Mouse (Mus musculus) embryo, embryonic 11.5 days (tissue): ENCODE data around the gene Fcna.
A peak's percentile ranks its signal among the peaks of the same experiment; 100 is the strongest.

Experiments
- DNase-seq: peaks from one replicate; pipeline ENCODE4 v3.0.0-alpha.2; 2012; ENCODE audit warnings: low read depth, low spot score

Fcna gene

DNA sequence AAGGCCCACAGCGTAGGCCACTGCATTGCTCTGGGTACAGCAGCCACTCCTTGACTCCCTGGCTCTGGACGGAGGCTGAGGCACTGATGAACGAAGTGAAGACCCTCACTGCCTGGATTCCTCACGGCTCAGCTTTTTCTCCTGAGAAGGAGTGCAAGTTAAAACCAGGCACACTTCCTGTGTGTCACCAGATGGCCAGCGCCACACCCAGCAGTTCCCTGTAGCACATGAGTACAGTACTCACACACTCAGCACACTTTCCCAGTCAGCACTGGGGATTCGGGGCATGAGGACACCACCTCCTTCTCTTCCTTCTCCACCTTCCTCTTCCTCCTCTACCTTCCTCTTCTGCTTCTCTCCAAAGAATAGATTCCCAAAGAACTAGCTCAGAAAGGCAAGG lies at the start of gene Fcna:
TSS of gene Fcna (minus strand) at position 220 of the 400 bp plus-strand sequence.
- no peak for DNase-seq

DNA sequence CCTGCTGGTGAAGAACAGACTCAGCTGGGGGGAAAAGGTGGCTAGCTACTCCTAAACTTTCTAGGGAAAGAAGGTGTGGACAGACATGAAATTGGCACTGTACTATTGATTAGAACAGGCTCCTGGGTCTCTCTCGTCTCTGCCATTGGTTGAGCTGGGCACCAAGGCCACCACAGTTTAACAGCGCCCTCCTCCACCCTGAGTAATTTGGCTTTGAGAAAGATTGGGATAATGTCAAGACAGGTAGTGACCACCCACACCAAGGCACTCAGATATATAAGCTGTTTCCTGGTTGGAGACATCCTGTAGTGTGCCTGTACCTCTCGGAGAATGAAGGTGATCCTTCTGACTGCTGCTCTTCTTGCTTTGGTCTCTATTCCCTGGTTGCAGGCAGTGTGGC lies 48.7 kb upstream of the Fcna start, which contains the start of gene Lcn6:
TSS of gene Lcn6 (plus strand) at position 301 of the 400 bp plus-strand sequence.
- DNase-seq, result no peak

DNA sequence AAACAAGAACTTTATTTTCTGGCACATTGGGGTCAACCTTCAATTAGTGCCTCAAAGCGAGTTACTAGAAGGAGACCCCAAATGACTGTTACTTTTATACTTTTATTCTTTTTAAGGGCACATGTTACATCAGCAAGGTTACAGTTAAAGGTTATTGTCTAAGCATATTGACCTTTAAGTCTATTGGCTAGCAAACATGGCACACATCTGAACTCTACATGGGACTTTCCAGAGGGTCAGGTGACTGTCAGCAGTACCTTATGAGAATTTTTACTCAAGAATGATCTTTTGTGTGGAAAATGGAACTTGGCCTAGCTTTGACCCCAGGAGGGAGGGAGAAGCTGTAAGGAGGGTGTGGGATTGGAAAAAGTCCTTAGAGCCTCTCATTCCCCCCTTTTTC lies 38.7 kb upstream of the Fcna start:
- no peak for DNase-seq

DNA sequence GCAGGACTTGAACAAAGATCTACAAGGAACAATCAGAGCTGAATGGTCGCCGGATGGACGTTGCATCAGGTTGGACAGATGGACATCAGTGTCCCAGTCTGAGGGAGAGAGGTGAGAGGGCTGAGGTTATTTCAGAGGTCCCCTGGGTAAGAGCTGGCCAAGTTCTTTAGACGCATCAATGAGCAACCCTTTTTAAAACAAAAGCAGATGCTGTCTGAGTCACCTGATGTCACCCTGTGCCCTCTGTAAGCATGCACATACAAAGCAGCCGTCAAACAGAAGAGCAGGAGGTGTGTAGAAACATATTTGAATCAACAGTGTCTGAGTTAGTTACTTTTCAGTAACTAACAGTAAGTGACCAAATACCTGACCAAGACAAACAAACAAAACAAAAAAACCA lies 36.3 kb upstream of the Fcna start:
- no peak for DNase-seq

DNA sequence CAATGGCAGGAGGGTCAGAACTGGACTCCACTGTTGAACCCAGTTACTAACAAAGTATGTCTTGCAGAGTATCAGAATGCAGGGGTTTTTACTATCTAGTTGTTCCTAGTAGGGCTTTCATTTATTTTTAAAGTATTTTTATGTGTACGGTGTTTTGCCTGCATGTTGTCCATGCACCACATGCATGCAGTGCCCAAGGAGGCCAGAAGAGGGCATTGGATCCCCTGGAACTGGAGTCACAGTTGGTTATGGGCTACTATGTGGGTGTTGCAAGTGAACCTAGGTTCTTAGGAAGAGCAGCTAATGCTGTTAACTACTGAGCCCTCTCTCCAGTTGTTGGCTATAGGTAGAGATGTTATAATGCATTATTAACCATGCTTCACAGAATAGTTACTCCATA lies 35.7 kb upstream of the Fcna start:
- DNase-seq, result peak; percentile 22

DNA sequence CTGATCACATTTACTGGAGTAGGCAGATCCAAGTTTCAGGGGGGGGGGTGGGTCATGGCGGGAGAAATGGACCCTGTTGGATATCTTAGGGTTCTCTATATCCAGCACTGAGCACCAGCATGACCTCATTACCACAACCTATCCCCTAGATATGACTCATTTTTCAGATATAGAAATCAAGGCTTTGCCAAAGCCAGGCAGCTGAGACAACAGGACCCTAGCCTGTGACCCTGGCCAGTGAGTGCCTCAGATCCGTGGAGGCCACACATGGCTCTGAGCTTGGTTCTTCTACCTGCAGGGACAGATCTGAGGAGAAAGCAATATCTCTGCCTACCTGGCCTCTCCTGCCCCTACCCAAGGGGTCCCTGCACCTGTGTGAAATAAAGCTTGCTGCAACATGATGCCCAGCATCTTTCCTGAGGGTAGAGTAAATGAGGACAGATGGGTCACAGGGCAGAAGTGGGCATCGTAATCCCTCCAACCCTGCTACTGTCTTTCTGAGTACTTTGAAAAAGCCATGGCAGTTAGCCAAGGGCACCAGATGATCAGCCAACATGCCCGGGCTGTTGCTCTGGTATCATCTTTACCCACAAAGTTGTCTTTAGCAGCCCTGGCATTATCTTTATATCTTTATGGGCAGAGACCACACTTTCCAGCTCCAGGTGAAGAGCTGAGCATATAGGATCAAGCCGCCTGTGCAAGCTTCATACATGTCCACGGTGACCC lies 33.6 kb upstream of the Fcna start:
- DNase-seq, result no peak

DNA sequence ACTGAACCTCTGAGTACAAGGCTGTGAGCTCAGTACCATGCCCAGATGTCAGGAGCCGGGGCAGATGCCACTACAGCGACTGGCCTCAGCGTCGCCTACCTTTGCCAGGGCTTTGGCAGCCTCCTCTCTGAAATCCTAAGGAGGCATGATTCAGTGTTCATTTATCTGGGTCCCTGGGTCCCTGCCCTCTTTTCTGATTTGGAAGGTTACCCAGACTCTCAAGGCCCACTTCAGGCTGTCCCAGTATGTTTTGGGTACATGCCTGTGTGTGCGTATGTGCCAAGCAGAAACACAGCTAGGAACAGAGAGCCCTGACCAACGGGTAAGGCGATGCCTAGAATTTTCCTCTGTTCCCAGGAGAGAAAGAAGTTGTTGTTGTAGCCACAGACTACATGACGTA lies 32.4 kb upstream of the Fcna start:
- no peak for DNase-seq

DNA sequence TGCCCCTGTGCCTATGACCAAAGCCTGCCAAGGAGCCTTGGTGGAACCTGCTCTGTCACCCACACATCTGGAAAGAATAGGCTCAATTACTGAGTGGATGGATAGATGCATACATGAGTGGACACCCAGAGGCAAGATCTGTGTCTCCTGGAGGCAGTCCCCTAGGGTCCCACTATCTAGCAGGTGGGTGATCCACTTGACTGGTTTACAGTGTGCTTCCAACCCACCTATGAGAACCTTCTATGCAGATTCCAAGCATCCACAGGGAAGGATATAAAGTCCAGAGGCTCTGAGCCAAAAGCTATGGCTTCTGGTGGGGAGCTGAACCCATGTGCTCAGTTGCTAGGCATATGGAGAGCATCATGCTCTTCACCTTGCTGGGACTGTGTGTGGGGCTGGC lies 29.8 kb upstream of the Fcna start, which contains the start of gene Lcn5:
TSS of gene Lcn5 (plus strand) at position 301 of the 400 bp plus-strand sequence.
- no peak for DNase-seq

DNA sequence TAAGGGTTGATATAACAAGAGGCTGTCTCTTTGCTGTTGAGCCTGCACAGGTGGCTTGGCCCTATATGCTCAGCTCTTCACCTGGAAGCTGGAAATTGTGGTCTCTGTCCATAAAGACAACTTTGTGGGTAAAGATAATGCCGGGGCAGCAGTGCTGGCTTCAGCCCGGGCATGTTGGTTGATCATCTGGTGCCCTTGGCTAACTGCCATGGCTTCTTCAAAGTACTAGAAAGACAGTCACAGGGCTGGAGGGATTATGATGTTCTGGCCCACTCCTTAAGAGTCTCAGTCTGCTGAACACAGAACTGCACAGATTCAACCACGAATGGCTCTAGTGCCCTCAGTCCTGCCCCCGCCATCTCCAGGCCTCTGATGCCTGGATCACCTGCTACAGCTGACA lies 29.4 kb upstream of the Fcna start:
- no peak for DNase-seq

DNA sequence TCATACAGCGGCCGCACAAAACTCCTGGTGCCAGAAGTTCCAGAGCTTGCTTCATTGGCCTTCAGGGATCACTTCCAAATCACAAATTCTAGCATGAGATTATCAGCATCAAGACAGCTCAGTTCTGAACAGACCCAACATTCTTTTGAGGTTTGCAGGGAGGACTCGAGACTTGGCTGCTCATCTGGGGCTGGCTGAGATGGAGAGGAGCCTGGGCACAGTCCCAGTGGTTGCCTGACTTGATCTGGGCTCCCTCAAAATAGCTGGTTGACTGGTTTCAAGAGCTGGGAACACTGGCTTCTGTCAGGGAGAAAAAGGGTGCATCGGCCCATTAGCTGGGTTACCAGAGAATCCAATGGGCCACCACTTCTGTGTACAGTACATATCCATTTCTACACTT lies 28.9 kb upstream of the Fcna start:
- DNase-seq, result no peak

DNA sequence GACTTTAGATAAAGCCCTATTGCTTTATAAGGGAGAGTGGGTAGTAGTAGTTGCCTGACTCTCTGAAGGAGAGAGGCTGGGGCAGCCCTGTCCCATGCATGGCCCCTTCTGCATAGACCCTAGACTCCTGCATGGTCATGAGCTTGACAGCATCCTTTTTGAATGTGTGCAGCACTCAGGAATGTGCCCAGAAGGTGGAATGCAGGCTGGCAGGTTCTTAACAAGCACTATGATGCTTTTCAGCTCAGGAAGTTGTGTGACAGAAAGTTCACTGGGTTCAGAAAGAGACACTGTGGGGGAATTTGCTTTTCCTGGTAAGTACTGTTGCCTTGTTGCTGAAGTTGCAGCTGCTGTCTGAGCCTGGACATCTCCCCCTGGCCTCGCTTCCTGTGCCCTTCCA lies 26.7 kb upstream of the Fcna start:
- no peak for DNase-seq

DNA sequence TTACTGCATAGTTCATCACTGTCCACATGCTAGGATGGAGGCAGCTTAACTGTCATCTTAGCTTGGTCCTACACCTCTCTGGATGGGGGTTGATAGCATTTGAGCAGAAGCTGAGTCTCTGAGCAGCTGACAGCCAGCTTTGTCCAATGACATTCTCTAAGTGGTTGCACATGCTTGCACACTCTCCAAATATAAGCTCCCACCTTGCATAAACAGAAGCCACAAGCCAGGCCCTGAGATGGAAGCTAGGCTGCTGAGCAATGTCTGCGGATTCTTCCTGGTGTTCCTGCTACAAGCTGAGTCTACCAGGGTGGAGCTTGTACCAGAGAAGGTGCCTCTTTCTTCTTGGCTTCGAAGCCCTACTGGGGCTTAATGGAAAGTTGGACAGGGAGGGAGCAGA lies 25.1 kb upstream of the Fcna start, which contains the start of gene Lcn8:
TSS of gene Lcn8 (plus strand) at position 219 of the 400 bp plus-strand sequence.
- DNase-seq, result no peak

DNA sequence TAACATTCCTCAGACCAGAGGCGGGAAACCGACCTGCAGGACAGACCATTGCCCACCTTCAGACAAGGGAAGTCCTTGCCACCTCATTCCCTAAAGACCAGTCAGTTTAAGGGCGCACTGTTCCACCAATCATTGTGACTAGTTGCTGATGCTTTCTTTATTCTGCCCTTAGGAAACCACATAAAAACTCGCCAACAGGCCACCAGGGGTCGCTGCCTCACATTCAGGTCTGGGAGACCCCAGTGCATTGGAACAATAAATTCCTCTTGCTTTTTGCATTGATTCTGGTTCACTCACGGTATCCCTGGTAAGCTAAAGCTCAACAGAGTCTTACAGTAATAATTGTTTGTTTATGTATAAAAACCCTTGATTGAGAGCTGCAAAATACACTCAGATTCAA lies 12.1 kb upstream of the Fcna start:
- peak; percentile 39 for DNase-seq

DNA sequence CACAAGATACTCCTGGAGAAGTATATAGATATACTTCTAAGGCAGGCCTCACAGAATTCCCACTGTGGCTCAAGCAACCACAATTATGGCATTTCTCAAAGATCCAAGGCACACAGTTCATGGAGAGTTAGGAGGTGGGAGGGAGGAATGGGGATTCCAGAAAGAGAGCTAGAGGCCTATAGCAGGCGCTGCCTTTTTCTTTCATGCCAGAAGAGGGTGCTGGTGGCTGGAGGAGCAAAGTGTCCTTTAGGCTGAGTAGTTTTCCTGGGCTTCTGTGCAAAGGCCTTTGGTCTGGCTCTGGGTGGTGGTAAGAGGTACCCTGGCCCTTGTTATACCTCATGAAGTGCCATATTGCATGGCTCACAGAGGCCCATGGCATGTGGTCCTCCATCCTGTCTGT lies 6.2 kb upstream of the Fcna start:
- no peak for DNase-seq

DNA sequence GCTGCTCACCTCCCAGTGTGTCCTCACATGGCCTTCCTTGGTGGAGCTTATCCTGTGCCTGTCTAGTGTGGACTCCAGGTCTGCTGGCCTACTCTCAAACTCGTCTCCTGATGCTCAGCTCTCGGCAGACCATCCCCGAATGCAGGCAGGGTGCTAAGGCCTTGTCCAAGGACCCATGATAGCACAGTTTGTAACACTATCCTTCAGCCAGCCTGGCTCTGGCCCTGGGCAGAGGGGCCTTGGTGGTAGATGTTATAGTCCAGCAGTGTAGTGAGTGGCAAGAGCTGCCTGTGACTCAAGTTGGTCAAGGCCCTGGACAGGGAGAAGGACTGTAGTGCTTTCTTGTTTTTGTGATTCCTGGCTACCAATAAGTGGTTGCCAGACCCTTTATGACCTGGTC lies 5.8 kb upstream of the Fcna start:
- no peak for DNase-seq

DNA sequence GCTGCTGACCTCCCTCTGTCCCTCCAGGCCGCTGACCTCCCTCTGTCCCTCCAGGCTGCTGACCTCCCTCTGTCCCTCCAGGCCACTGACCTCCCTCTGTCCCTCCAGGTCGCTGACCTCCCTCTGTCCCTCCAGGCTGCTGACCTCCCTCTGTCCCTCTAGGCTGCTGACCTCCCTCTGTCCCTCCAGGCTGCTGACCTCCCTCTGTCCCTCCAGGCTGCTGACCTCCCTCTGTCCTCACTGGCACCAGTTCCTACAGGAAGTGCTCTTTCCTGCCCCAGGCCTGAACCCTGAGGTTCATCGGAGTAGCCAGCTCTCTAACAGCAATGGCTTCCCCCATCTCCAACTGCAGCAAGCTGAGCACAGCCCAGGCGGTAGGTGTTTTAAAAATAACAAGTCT lies 908 bp upstream of the Fcna start:
- DNase-seq, result no peak

DNA sequence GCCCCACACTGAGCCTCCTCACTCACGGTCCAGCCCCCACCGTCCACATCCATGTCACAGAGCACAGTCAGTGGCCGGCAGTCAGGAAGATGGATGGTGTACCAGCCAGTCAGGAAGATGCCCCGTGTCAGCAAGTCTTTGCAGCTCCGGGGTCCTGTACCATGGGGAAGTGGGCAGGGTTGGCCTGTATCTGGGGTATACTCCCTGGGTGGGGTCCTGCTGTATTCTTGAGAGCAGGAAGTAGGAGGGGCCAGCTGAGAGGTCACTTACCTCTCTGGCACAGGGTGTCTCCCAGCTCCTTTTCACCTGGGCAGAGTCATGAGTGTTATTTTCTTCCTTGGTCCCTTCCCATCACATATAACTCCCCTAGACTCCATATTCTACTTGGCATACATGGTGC lies 1.8 kb downstream of the Fcna start:
- DNase-seq, result no peak

DNA sequence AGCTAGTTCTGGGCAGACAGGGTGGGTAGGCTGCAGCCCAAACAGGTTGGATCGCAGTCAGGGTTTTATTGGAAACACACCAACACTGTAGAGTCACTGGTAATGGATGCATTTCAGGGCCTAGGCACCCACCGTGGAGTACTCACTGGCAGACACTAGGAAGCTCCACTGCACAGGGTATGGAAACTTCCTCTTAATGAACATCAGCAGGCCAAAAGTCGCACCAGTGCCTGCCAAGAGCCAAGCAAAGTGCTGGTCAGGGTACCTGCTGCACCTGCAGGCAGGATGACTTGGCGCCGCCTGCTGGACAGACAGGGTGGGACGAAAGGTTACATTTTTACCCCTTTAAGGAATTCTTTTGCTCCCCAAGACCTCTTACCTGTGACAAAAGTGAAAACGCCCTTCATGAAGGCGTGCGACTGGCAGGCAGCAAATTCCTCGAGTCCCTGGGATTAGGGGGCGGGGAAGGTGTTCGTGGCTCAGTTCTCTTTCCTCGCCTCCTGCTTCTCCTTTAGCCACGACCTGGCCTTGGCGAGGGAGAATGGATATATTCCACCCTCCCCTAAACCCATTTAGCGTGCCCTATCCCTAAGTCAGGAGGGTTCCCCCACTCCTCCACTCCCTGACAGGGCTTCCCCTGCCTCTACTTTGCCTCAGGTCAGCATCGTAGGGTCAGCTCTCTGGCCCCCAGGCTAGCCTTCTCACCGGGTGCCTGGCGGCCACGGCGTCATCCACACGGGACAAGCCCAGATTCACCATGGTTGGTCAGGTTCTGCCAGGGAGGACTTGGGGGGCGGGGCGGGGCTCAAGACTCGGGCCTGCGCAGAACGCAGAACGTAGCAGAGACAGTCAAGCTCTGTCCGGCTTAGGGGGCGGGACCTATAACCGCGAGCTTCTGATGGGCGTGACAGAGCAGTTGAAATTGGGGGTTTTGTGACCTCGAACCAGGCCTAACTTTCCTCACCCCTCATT lies 6.3 kb downstream of the Fcna start, which contains the start of gene Tmem141:
TSS of gene Tmem141 (minus strand) at position 777 of the 972 bp plus-strand sequence.
- peak; percentile 80 for DNase-seq

DNA sequence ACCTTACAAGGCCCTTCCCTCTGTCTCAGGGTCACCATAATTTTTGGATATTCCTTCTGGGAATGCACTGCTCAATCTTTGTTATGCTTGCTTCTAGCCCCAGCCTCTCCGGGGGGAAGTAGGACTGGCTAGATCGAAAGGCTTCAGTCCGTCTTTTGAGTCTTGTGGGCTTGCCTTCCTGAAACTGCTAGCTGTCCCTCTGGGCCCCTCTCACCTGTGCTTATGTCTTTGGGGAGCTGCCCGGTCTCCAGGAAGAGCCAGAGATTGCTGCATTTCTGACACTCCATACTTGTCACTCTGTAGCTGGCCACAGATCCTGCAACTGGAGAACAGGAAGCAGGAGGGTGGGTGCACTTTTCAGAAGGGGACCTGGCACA lies 7.0 kb downstream of the Fcna start:
- no peak for DNase-seq

DNA sequence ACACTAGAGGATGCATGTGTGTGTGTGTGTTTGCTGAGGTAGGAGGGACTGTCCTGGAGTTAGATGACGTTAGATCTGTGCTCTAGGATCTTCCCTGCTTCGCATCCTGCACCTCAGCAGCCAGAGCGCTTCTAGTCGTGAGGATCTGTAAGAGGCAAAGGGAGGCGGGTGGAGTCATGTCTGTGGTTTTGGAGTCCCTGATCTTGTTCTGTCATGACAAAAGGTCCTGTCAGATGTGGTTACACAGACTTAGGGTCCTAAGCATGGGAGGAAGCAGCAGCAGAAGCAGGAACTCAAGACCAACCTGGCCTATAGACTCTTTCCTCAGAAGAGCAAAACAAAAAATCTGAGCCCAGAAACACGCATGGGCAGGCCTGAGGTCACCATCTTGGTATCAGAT lies 7.4 kb downstream of the Fcna start:
- DNase-seq, result no peak

DNA sequence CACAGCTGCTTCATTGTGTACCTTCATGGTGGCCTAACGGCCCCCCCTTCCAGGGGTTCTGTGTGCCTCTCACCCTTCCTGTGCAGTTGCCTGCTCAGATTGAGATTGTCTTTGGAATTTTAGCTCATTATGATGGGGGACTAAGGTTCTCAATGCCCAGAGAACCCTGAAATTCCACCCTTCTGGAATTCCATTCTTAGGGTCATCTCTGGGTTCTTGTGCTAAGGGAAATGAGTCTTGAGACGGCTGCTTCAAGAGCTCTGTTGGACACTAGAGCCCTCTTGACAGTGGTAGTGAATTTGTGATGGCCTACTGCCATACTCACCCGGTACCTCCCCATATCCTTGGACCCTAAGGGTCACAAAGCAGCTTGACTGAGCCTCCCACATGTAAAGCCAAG lies 10.3 kb downstream of the Fcna start, which contains the start of gene Ccdc183:
TSS of gene Ccdc183 (minus strand) at position 101 of the 400 bp plus-strand sequence.
- no peak for DNase-seq

DNA sequence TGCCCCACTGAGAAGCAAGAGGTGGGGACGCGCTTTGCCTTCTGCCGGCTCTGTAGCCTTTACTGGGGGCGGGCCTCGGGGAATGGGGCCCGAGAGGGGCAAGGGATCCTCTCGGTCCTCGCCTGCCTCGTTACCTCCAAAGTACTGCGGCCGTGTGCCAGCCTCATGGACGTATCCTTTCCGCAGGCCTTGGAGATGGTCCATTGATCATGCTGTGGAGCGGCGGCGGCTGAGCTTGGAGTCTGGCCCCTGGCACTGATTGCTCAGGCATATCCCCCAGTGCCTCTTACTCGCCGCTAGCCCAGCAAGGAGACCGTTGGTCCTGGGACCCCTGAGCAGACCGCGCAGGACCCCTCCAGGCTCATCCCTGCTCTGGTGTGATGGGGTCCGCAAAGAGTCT lies 11.4 kb downstream of the Fcna start:
- DNase-seq, result no peak
